Mouse (Mus musculus) myocyte (in vitro differentiated cells): ENCODE measurements around the gene Zfp598. TPM values are rescaled to one million over a fixed set of nuclear protein-coding genes. Genes with fewer than 3 reads are reported as not detected.

Experiments used
- H3K27me3 ChIP-seq: one replicate; pipeline ENCODE4 v1.6.1; 2011; ENCODE audit not compliant: control insufficient read depth, insufficient read depth, insufficient read length
- H3K36me3 ChIP-seq: one replicate; pipeline ENCODE4 v1.6.1; 2011; ENCODE audit not compliant: control insufficient read depth, insufficient read depth
- H3K4me2 ChIP-seq: one replicate; pipeline ENCODE4 v1.6.1; 2011; ENCODE audit warnings: low read depth, control low read depth
- H3K4me3 ChIP-seq: one replicate; pipeline ENCODE4 v1.5.1; 2011; ENCODE audit warnings: mild to moderate bottlenecking, control low read depth, moderate library complexity
- H3K79me2 ChIP-seq: one replicate; pipeline ENCODE4 v1.6.1; 2011; ENCODE audit not compliant: control insufficient read depth, insufficient read depth
- H3ac ChIP-seq: one replicate; pipeline ENCODE4 v1.6.1; 2011; ENCODE audit not compliant: control insufficient read depth, insufficient read length
- CEBPB ChIP-seq: IDR thresholded peaks from 2 replicates; pipeline ENCODE4 v1.6.1; 2011; ENCODE audit warnings: mild to moderate bottlenecking, moderate library complexity; ENCODE audit not compliant: poor library complexity, insufficient read depth, severe bottlenecking
- E2F4 ChIP-seq: IDR thresholded peaks from one replicate; pipeline ENCODE4 v1.6.1; 2011; ENCODE audit warnings: mild to moderate bottlenecking, control low read depth, moderate library complexity; ENCODE audit not compliant: insufficient read depth
- MAX ChIP-seq: IDR thresholded peaks from one replicate; pipeline ENCODE4 v1.6.1; 2011; ENCODE audit warnings: low read depth, mild to moderate bottlenecking, control low read depth
- MYOD1 ChIP-seq, 3 experiments: IDR thresholded peaks; one replicate each; pipeline ENCODE4 v1.6.1; 2011; ENCODE audit warnings: control low read depth in 2 of 3, low read depth in 2 of 3, mild to moderate bottlenecking in 2 of 3, moderate library complexity in 1 of 3; ENCODE audit not compliant: insufficient read length in 2 of 3, control insufficient read depth in 1 of 3
- MYOG ChIP-seq, 3 experiments: IDR thresholded peaks; one replicate each; pipeline ENCODE4 v1.6.1; 2011; ENCODE audit warnings: control low read depth in 2 of 3, low read depth in 2 of 3, mild to moderate bottlenecking in 2 of 3; ENCODE audit not compliant: insufficient read length in 2 of 3, control insufficient read depth in 1 of 3, insufficient read depth in 1 of 3
- POLR2A ChIP-seq: IDR thresholded peaks from one replicate; pipeline ENCODE4 v1.6.1; 2011; ENCODE audit warnings: low read depth, mild to moderate bottlenecking, control low read depth, moderate library complexity; ENCODE audit not compliant: insufficient read length
- POLR2AphosphoS2 ChIP-seq: IDR thresholded peaks from one replicate; pipeline ENCODE4 v1.6.1; 2011; ENCODE audit warnings: low read depth, control low read depth; ENCODE audit not compliant: insufficient read length
- REST ChIP-seq: IDR thresholded peaks from one replicate; pipeline ENCODE4 v1.6.1; 2011; ENCODE audit warnings: mild to moderate bottlenecking, control low read depth, moderate library complexity; ENCODE audit not compliant: insufficient read depth, insufficient read length
- SRF ChIP-seq: IDR thresholded peaks from one replicate; pipeline ENCODE4 v1.6.1; 2011; ENCODE audit warnings: low read depth; ENCODE audit not compliant: control insufficient read depth, insufficient read length
- TCF12 ChIP-seq: IDR thresholded peaks from one replicate; pipeline ENCODE4 v1.6.1; 2011; ENCODE audit warnings: mild to moderate bottlenecking, control low read depth; ENCODE audit not compliant: poor library complexity, insufficient read depth, severe bottlenecking
- TCF3 ChIP-seq: IDR thresholded peaks from one replicate; pipeline ENCODE4 v1.6.1; 2011; ENCODE audit warnings: low read depth, control low read depth; ENCODE audit not compliant: insufficient read length
- USF1 ChIP-seq: IDR thresholded peaks from one replicate; pipeline ENCODE4 v1.6.1; 2011; ENCODE audit warnings: low read depth, mild to moderate bottlenecking, control low read depth, moderate library complexity
- polyA plus RNA-seq: library from polyadenylated mRNA; unstranded; fragments of >200 nt; fragmentation: generic; extraction: Trizol; gene quantifications from one replicate; pipeline ENCODE4 v1.2.1, GENCODE M21; 2012; ENCODE audit warnings: missing spikeins

Gene Zfp598
- polyA plus RNA-seq, 1 experiment: 49.7 TPM

DNA sequence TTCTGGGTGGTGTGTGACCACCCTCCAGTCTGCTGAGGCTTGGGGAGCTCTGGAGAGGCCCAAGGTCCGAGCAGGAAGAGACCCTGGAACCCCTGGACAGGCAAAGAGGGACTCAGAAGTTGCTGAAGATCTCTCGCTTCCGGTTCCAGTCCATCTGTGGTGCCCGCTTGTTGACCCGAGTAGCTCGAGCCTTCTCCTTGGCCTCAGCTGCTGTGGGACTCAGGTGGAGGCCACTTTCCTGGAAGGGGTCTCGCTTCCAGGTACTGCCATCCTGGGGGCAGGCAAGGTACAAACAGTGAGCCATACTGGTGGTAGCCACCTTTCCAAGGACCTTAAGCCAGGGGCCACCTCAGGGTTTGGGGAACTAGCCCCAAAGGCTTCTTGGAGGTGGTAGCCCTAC, 29.4 kb upstream of the Zfp598 start:
- H3K4me2 ChIP-seq: no peak overlapping the region
- TF ChIP-seq E2F4 (no peak), MYOD1 (IDR thresholded peaks at IDR 0.05; ENCODE audit: control insufficient read depth in 1 of 3, insufficient read length in 2 of 3, low read depth in 2 of 3) (no peak), CEBPB (no peak), TCF3 (no peak), TCF12 (no peak), REST (no peak)
- no peaks in the 10 kb centered on the region for H3K27me3 ChIP-seq
- no peak overlapping the region for H3K4me3 ChIP-seq
- no peak overlapping the region for H3ac ChIP-seq
- H3K79me2 ChIP-seq: no peaks in the 10 kb centered on the region
- H3K36me3 ChIP-seq: no peaks in the 10 kb centered on the region

DNA sequence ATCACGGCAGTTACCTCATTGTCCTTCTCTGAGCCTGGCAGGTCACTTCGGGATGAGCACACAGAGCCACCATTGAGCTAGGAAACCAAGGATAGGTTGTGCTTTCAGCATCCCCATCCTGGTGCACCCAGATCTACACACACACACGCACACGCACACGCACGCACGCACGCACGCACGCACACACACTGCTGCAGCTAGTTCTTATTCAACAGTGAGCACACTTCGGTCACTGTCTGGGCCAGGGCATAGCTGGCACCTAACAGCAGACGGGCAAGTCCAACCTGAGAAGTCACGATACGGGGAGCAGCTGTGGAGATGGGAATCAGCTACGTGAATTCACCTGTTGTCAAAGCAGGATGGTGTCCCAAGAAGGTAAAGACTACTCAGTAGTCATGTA, 28.9 kb upstream of the Zfp598 start:
- no peak for TF ChIP-seq USF1

GRCm38 (mm10) chr17:24641944-24642343, 27.5 kb upstream of the Zfp598 start:
- Histone ChIP-seq H3K36me3 (no peaks in the 10 kb centered on the region), H3K4me2 (no peak overlapping the region), H3ac (no peak overlapping the region), H3K4me3 (no peak overlapping the region), H3K27me3 (no peaks in the 10 kb centered on the region), H3K79me2 (no peaks in the 10 kb centered on the region)
- TF ChIP-seq USF1 (no peak), POLR2AphosphoS2 (no peak)

More for the DNA sequence above, 28.9 kb upstream of the Zfp598 start:
- Histone ChIP-seq H3K4me2 (no peak overlapping the region), H3K4me3 (no peak overlapping the region), H3ac (no peak overlapping the region), H3K27me3 (no peaks in the 10 kb centered on the region), H3K36me3 (no peaks in the 10 kb centered on the region), H3K79me2 (no peaks in the 10 kb centered on the region)

DNA sequence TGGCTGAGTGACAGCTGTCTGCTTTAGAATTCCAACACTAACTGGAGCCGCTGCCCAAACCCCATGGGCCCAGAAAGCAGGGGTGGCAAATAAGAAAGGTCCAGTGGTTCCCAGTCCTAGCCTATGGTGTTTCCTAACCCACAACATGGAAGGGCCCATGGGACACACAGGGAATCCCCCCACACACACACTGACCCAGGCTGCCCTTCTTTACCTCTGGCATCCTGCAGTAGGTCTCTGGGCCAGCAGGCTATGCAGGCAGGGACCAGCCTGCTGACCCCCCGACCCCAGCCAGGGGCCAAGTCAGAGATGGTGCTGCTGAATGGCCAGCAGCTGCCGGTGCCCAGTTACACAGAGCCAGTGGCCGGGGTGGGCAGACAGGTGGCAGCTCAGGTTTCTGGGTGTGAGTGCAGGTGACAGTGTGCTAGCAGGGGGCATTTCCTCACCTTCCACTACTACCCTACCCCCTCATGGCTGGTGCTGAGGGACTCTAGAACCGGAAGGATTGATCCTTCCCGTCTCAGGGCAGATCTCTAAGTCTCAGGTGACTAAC, 26.6 kb upstream of the Zfp598 start:
- Histone ChIP-seq H3K4me2 (peak overlapping the region; percentile 27), H3K79me2 (no peaks in the 10 kb centered on the region), H3K27me3 (no peaks in the 10 kb centered on the region), H3K4me3 (no peak overlapping the region), H3ac (no peak overlapping the region), H3K36me3 (no peaks in the 10 kb centered on the region)
- no peak for TF ChIP-seq POLR2A
- TF ChIP-seq REST: no peak
- TF ChIP-seq MYOG (IDR thresholded peaks at IDR 0.05; ENCODE audit: control insufficient read depth in 1 of 3, insufficient read depth in 1 of 3, insufficient read length in 2 of 3, low read depth in 2 of 3): peak in 1 of 3 experiments; percentile 57
- no peak for TF ChIP-seq MAX
- TF ChIP-seq MYOD1 (IDR thresholded peaks at IDR 0.05; ENCODE audit: control insufficient read depth in 1 of 3, insufficient read length in 2 of 3, low read depth in 2 of 3): peak in 1 of 3 experiments; percentile 69

DNA sequence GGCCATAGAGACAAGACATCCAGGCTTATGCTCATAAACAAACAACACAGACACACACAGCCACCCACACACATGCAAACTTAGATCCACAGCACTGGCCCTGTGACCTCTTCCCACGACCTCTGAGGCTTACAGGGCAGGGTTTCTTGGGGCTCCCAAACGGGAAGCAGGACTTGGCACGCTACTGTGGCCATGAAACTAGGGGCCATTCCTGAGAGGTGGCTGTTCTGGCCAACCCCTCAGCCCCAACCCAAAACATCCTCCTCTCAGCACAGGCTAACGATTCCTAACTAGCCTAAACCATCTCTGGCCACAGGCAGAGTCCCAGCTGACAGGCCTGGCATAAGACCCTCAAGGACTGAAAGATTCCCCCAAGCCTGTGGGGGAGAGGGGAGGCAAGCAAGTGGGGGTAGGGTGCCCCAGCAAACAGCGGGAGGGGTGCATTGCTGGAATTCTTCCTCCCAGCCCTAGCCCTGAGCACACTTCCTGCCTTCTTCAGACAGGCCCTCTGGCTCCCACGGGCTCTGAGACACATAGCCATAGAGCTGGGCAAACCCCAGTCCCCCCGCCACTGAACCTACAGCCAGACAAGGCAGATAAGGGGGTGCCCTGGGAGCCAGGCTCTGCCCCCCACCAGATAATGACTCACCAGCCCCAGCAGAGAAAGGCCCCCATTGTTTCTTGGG, 25.3 kb upstream of the Zfp598 start:
- H3K27me3 ChIP-seq: no peaks in the 10 kb centered on the region
- no peaks in the 10 kb centered on the region for H3K36me3 ChIP-seq
- no peak for TF ChIP-seq MAX
- no peak for TF ChIP-seq SRF
- TF ChIP-seq POLR2AphosphoS2: no peak
- TF ChIP-seq TCF3: no peak
- no peak for TF ChIP-seq REST
- no peak for TF ChIP-seq USF1
- TF ChIP-seq TCF12: no peak
- no peak for TF ChIP-seq MYOD1 (IDR thresholded peaks at IDR 0.05; ENCODE audit: control insufficient read depth in 1 of 3, insufficient read length in 2 of 3, low read depth in 2 of 3)
- TF ChIP-seq E2F4: no peak
- no peak for TF ChIP-seq CEBPB
- no peak for TF ChIP-seq POLR2A
- no peak for TF ChIP-seq MYOG (IDR thresholded peaks at IDR 0.05; ENCODE audit: control insufficient read depth in 1 of 3, insufficient read depth in 1 of 3, insufficient read length in 2 of 3, low read depth in 2 of 3)
- no peak overlapping the region for H3ac ChIP-seq
- H3K4me2 ChIP-seq: peak overlapping the region; percentile 55
- H3K79me2 ChIP-seq: no peaks in the 10 kb centered on the region
- peak overlapping the region; percentile 5 for H3K4me3 ChIP-seq
